Mouse (Mus musculus): ENCODE data around the gene Abca14. TPM values are rescaled to one million over a fixed set of nuclear protein-coding genes. Genes with fewer than 3 reads are reported as not detected.
"Not testable (repeated sequence)": the region's sequence is repeated elsewhere in the genome, so short reads cannot be mapped to it uniquely, and the experiment has no call there.

Gene Abca14
- total RNA-seq, 2 experiments from 2014 or later = 0.25 TPM; not detected in 1

DNA sequence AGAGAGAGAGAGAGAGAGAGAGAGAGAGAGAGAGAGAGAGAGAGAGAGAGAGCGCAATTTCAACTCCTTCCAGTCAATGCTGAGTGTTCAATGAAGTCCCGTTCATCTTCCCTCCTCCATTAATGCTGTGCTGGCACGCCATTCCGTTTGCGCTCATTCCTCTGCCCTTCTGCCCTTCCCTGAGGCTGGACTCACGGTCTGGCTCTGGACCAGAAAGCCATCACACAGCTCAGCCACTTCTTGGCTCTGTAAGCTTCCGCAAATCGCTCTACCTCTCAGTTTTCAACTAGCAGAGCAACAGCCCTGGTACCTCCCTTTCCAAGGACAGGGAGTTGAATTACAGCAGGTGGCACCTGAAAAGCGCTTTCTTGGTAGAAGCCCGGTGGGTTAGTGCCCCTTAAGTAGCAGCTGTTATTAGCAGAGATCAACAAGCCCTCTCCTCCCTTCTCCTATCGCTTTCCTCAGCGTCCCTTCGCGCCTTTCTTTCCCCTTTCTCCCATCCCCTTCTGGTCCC, 2.5 kb upstream of the Abca14 start:
- no peak for DNase-seq (ENCODE audit: low spot score in 2 of 2)

DNA sequence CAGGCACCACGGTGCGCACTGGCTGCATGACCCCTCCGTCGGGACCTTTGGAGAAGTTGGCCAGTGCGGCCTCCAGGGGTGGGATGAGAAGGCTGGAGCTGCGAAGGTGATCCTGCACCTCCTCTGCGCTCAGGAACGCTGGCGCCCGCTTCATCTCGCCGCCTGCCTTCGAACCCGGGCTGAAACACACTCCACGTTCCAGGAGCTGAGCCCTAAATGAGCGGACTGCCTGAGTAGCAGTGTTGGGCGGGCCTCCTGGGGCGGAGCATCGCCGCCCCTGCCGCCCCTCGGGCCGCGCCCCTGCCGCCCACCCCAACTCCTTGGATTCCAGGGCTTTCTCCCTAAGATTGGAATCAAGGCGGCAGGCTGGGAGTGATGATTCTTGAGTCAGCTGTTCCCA, 2.0 kb upstream of the Abca14 start, which contains the start of gene Crym:
Gene Crym (minus strand): TSS at position 341 of the 400 bp plus-strand sequence.
- no peak for DNase-seq (ENCODE audit: low spot score in 2 of 2)

DNA sequence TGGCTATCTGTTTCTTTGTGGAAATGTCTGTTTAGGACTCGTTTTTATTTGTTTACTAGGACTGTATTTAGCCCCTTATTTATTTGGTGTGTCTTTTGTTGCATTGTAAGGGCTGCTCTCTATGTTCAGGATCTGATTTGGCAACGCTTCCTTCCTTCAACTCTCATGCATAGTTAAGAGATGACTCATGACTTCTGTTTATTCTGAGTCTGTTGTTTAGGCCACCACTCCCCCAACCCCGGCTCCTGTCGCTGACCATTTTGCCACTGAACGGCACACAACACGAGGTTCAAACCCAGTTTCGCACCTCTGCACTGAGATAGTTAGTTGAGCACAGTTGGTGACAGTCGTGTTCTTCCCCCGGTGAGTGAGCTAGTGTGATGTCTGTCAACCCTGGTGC, 2.2 kb downstream of the Abca14 start:
- DNase-seq (ENCODE audit: low spot score in 2 of 2) = no peak

DNA sequence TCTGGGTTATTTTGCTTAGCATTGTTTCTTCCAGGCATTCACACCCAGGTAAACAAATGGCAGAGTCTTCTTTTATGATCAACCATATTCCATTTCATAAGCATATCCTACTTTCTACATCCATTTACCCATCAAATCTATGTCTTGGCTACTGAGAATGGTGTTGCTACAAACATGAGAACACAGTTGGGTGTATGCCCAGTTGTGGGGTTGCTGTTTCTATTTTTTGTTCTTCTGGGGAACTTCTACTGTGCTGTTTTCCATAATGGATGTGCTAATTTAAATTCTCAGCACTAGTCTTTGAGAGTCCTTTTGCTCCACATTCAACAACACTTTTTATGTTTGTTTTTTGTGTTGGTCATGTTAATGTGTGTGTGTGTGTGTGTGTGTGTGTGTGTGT, 24.8 kb downstream of the Abca14 start:
- DNase-seq (ENCODE audit: low spot score in 2 of 2) = no peak

DNA sequence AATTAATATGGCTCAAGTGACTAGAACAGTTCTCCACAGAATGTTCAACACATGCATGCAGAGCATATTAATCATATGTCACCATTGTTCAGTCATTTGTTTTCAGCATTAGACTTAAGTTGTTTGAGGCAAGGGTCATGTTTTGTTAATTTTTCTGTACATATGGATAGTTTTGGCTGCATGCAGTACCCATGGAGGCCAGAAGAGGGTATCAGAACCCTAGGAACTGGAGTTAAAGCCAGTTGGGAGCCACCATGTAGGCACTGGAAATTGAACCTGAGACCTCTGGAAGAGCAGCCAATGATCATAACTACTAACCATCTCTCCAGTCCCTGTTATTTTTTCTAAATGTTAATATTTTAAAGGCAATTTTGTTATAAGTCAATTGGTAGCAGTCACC, 37.3 kb downstream of the Abca14 start:
- no peak for DNase-seq (ENCODE audit: low spot score in 2 of 2)

DNA sequence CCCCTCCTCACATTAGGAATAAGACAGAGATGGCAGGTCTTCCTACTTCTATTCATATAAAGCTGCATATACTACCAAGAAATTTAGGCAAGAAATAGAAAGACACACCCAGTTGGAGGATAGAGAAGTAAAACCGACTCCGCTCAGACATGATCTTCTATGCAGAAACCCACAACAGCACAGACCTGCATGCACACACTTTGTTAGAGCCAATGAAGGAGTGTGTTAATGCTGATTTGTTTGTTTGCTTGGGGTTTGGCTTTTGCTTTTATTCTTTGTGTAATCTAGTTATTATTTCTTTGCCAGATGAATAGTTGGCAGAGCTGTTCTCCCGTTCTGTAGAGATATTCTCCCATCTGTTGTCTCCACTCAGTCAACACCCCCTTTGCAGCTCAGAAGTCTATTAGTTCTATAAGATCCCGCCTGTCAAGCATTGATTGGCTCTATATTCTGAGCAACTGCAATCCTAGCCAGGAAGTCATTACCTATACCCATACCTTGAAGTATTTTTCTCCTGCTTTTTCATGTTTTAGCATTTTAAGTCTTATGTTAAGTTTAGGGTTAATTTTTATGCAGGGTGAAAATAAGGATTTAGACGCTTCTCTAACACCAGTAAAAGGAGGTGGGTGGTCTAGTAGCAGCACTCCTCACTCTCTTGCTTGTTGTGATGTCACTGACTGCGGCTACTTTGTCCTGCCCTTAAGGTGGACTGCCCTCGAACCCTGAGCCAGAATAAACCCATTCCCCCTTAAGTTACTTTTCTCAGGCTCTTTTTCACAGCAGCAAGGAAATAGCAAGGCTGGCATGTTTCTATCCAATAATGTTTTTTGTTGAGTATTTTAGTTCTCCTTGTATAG, 67.6 kb downstream of the Abca14 start:
- DNase-seq (ENCODE audit: low spot score in 2 of 2) = no peak

DNA sequence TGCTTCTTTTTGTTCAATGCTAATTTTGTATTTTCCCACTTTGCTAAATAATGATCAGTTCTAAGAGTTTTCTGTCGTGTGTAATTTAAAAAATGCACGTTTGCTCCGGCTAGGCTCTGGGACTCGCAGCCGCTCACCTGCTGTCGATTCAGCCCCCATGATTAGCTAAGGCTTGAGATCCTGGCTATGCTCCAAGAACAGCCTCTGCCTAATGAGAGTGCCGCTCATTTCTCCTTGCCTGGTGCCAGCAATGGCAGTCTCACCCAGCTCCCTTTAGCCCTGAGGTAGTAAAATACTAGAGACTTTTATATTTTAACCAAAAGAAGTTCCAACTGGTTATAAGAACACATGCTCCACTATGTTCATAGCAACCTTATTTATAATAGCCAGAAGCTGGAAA, 68.3 kb downstream of the Abca14 start:
- no peak for DNase-seq (ENCODE audit: low spot score in 2 of 2)

DNA sequence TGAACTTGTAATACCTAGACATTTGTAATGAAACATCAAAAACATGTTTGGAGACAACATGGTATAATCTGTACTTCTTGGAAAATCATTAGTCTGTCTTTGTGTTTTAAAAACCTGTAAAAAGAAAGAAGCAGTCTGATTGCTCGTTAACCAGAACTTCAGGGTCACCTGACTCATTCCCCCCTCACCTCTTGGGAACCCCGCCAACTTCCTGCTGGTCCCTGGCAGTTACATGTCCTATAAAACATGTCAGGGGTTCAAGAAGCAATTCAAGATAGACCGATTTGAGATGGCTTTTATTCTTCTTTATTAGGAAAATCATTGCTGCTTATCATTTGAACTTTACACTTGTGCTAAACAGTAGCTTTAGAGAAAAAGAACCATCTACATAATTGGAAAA, 81.5 kb downstream of the Abca14 start:
- DNase-seq (ENCODE audit: low spot score in 2 of 2) = peak in 1 of 2 experiments; percentile 4

DNA sequence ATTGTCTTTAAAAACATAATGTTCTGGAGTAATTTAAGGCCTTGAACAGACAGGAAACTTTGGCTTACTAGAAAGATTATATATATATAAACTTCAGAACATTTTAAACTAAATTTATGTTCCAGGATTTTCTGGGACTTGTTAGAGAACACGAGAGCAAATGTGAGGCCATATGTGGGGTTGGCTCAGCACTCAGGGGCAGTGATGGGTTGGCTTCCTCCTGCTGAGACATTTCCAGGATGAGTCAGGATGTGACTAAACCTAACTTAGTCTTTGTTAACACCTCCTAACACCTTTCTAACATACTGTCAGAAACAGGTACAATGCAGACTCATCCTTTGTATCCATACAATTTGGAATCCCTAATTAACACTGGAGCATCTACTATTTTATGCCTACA, 112.3 kb downstream of the Abca14 start:
- no peak for DNase-seq (ENCODE audit: low spot score in 2 of 2)

DNA sequence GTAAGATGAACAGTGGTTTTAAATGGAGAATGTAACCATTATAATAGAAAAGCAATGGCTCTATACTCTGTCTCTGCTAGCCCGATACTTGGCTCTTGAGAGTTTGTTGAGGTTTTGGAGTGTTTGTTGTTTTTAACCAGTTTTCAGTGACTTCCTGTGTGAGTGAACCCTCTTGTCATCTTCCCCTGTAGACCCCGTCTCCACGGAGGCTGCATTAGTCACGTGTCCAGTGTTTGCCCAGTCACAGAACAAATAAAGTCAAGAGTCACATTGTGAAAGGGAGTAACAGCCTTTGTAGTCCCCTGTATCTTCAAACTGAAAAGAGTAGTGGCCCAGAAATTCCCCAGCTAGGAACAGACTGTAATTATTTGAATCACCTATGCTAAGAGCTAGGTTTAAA, 119.2 kb downstream of the Abca14 start:
- no peak for DNase-seq (ENCODE audit: low spot score in 2 of 2)

DNA sequence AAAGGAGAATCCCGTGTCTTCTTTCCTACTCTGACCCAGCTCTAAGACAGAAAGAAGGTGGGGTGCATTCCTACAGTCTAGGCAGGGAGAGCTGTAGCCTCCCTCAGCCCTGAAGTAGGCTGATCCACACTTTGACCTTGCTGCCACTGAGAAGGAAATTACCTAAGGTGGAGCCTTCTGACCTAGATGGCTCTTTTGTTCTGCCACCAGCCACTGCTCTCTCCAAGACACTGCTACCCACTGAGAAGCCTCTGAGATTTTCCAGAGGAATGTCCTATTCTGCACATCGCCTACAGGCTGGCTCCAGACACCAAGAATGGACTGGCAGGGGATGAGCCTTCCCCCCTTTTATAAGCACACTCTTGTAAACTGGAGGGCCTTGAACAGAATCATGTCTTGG, 122.2 kb downstream of the Abca14 start:
- not testable (repeated sequence) for DNase-seq (ENCODE audit: low spot score in 2 of 2)

DNA sequence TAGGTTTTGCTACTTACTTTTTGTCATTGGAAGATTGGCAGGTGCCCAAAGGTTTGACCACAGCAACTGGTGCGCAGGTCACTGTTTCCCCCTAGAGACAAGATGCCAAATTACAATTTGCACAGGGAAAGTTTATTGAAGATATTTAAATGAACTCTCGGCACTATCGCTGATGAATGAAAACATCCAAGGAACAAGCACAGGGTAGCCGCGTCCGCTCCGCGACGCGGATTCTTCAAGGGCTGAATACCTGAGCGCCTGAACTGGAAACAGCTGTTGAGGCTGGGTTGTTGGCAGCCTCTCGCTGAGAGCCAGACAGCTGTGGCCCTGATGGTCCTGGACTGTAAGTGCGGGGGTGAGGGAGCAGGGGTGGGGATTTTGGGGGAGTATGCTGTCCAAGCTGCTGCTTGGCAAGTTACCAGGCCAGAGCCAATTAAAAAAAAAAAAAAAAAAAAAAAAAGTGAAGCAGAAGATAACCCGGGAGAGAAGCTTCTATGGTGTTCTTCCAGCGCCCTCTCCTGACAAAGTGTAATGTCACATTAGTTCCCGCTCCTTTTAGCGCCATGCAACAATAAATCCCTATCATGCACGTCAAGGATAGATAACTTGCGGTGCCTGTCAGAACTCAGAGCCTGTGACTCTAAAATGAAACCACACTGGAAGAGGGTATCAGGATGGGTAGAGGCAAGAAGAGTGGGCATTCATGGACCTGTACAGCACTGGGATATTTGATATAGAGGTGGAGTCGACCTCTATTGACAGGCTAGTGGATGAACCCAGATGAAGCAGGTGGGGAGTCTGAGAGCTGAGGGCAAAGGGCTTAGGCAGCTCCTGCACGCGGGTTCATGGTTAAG, 123.7 kb downstream of the Abca14 start:
- no peak for DNase-seq (ENCODE audit: low spot score in 2 of 2)

DNA sequence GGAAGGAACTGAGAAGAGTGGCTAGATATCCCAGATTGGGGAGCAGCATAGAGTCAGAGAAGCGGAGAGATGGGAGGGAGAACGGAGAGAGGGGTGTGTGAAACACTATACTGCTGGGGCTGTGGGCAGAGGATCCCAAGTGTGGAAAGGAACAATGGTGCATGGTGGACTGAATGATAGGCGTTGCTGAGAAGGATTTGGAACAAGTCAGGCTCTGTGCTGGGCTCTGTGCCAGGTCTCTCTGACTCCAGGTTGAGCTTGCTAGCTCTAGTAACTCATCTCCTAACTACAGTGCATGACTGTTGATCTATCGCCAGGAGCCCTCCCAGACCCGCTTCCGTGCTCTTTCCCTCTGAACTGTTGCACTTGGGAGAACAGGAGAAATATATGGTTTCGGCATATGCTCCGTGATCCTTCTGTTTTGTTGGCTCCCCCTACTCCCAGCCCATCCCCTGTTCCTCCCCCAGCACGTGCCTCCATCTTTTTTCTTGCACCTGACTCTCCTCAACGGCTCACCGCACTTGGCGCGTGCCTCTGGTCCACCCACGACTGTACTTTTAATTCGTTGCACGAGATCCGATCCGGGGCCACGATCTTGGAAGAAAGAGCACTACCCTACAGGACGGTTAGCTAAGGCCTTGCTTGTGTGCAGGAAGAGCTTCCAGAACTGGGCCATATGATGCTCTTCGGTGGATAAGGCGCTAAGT, 124.5 kb downstream of the Abca14 start, which contains the start of gene Abca15:
Gene Abca15 (plus strand): TSS at position 584 of the 707 bp plus-strand sequence.
- DNase-seq (ENCODE audit: low spot score in 2 of 2) = no peak

DNA sequence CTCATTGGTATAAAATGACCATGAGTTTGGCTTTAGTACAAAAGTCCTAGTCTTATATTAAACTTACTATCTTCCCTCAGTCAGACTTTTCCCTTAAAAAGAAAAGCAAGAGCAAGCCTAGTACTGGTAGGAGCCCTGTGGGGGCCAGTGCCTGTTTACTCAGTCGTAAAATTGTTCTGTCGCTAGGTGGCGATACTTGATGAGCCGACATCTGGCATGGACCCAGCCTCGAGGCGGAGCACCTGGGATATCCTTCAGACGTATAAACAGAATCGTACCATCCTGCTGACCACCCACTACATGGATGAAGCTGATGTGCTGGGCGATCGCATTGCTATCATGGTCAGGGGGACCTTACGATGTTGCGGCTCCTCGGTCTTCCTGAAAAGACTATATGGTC, 157.4 kb downstream of the Abca14 start:
- DNase-seq (ENCODE audit: low spot score in 2 of 2) = no peak

Other genes with a start within 250 kb of the Abca14 start
- gene Dnah3, start 108.7 kb upstream of the Abca14 start, total RNA-seq (2021) = under 1 TPM in 1 of 2 experiments, not detected in 1; 0.03 TPM
- 100 to 1,000 TPM in 1 of 2 experiments, 10 to 100 TPM in 1; 94.4 to 118 TPM for gene Tmem159, start 101.6 kb upstream of the Abca14 start, total RNA-seq (2021)
- under 1 TPM in 1 of 2 experiments, not detected in 1; 0.22 TPM for gene Zp2, start 58.7 kb upstream of the Abca14 start, total RNA-seq (2021)
- gene Anks4b, start 30.1 kb upstream of the Abca14 start, total RNA-seq (2021) = 1 to 10 TPM; 1.6 to 2.4 TPM
- gene Crym, start 1.9 kb upstream of the Abca14 start, total RNA-seq (2021) = 1 to 10 TPM; 3.6 to 4.5 TPM
- not detected for gene Abca15, start 124.7 kb downstream of the Abca14 start, total RNA-seq (2021)
- gene Abca16, start 205.7 kb downstream of the Abca14 start, total RNA-seq (2021) = not detected

Measured in adrenal gland, postnatal 4 days (tissue).